Mouse (Mus musculus): Measurements from ENCODE around the gene Astn1.

GRCm38 (mm10) chr1:158545095-158545494 is 183.0 kb downstream of the Astn1 start:
- no peak for TF ChIP-seq CTCF (IDR thresholded peaks at IDR 0.05; ENCODE audit: low read depth, low read length)
- TF ChIP-seq POLR2A (IDR thresholded peaks at IDR 0.05; ENCODE audit: extremely low read depth, insufficient read depth, low read length) = no peak
